Mouse (Mus musculus): Measurements from ENCODE around the gene Gnl2.

- TF ChIP-seq CTCF (IDR thresholded peaks at IDR 0.05; ENCODE audit: borderline replicate concordance, insufficient read depth, low read length) (no peak), POLR2A (IDR thresholded peaks at IDR 0.05; ENCODE audit: low read depth, low read length) (no peak)
Measured at GRCm38 (mm10) chr4:125017431-125017830, 1.0 kb downstream of the Gnl2 start.

All from embryonic fibroblast, embryonic 13.5 days (primary cell).